Mouse (Mus musculus) liver, embryonic 13.5 days (tissue): ENCODE results near the gene 1700013H16Rik. TPM values are rescaled to one million over a fixed set of nuclear protein-coding genes. Genes with fewer than 3 reads are reported as not detected.
A peak's percentile ranks its signal among the peaks of the same experiment; 100 is the strongest.
"Not testable (repeated sequence)": the region's sequence is repeated elsewhere in the genome, so short reads cannot be mapped to it uniquely, and the experiment has no call there.

ENCODE experiments used
- ATAC-seq: fragments of 200-750 bp; cut with Nextera tagmentation; 2 replicates; pipeline ENCODE4 v1.8.0; 2017; ENCODE audit warnings: low read depth, mild to moderate bottlenecking, moderate number of reproducible peaks, moderate library complexity
- DNase-seq: peaks from one replicate; pipeline ENCODE4 v3.0.0; 2022
- H3K27ac ChIP-seq: fragments of 300-500 bp; sonication (generic); 2 replicates; pipeline ENCODE4 v1.5.1; 2015; ENCODE audit warnings: moderate library complexity, mild to moderate bottlenecking, inconsistent platforms
- H3K27me3 ChIP-seq: fragments of 300-500 bp; sonication (generic); 2 replicates; pipeline ENCODE4 v1.6.1; 2015; ENCODE audit warnings: mild to moderate bottlenecking, inconsistent platforms
- H3K36me3 ChIP-seq: fragments of 300-500 bp; sonication (generic); 2 replicates; pipeline ENCODE4 v1.6.1; 2015; ENCODE audit warnings: mild to moderate bottlenecking, inconsistent platforms
- H3K4me1 ChIP-seq: fragments of 300-500 bp; sonication (generic); replicated peaks from 2 replicates; pipeline ENCODE4 v1.6.1; 2015; ENCODE audit warnings: inconsistent platforms
- H3K4me2 ChIP-seq: fragments of 300-500 bp; sonication (generic); 2 replicates; pipeline ENCODE4 v1.6.1; 2015; ENCODE audit warnings: inconsistent platforms, mild to moderate bottlenecking, moderate library complexity
- H3K4me3 ChIP-seq: fragments of 300-500 bp; sonication (generic); replicated peaks from 2 replicates; pipeline ENCODE4 v1.5.1; 2015; ENCODE audit warnings: mild to moderate bottlenecking, inconsistent platforms
- H3K9ac ChIP-seq: fragments of 300-500 bp; sonication (generic); 2 replicates; pipeline ENCODE4 v1.6.1; 2015; ENCODE audit warnings: mild to moderate bottlenecking, inconsistent platforms
- H3K9me3 ChIP-seq: fragments of 300-500 bp; sonication (generic); replicated peaks from 2 replicates; pipeline ENCODE4 v1.6.1; 2016; ENCODE audit warnings: inconsistent platforms
- WGBS: fragments of 180-500 bp; shearing (Covaris S2); methylation state at CpG from one replicate; pipeline ENCODE4 v1.1.7; 2015; ENCODE audit not compliant: insufficient replicate concordance; 5-methylcytosine and 5-hydroxymethylcytosine counted together
- polyA plus RNA-seq: library from polyadenylated mRNA; unstranded; fragments of >200 nt; fragmentation: Nextera tagmentation; extraction: Ambion mirVana; gene quantifications from 2 replicates; pipeline ENCODE4 v1.2.1, GENCODE M21; 2015

The 1700013H16Rik gene
- not detected in 2 replicates for polyA plus RNA-seq

DNA sequence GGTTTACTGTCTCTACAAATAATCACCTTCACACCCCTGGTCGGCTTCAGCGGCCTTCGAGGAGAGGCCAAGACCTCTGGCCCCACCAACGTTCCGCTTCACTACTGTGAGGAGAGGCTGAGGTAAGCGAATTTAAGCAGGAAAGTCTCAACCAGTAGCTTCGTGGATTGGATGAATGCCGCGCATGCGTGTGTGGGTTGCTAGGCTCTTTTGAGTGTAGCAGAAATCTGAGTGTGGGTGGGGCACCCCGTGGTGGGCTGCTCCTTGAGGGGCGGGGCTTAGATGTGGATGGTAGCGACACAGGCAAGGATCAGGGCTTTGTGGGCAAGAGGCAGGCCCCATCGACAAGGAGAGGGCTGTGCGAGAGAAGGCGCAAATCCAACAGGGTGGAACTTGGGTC, at the start of gene 1700013H16Rik:
Gene 1700013H16Rik, minus strand, starts transcription at position 96 of the 400 bp plus-strand sequence.
- H3K27ac ChIP-seq, result no peak within 1 kb of the TSS
- H3K4me1 ChIP-seq, result no peaks in the 10 kb centered on the region
- no peaks in the 10 kb centered on the region for H3K36me3 ChIP-seq
- no peaks in the 10 kb centered on the region for H3K27me3 ChIP-seq
- DNase-seq, result no peak
- no peak within 1 kb of the TSS for H3K4me2 ChIP-seq
- H3K9ac ChIP-seq, result no peak within 1 kb of the TSS
- no peak within 1 kb of the TSS for H3K4me3 ChIP-seq
- no peak for ATAC-seq
- no peaks in the 10 kb centered on the region; the same call in 1 of the 2 replicates for H3K9me3 ChIP-seq
- 81% methylated on average over 16 of the region's 16 CpGs for WGBS

DNA sequence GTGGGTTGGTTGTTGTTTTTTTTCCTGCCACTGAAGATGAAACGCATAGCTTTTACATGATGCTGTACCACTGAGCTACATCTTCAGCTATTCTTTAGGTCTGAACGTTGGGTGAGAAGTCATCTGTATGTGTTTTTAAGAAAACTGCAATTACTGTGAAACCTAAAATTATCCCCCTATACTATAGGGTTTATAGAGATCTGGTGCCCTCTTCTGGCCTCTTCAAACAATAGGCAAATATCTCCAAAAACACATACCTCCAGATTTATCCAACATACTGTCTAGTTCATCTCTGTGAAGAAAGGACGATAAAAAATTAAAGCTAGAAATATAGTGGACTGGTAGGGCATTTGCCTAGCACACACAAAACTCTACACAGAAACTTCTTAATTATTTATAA, 41.4 kb upstream of the 1700013H16Rik start:
- Histone ChIP-seq H3K4me2 (no peak overlapping the region), H3K36me3 (no peaks in the 10 kb centered on the region), H3K4me1 (no peaks in the 10 kb centered on the region), H3K9me3 (no peaks in the 10 kb centered on the region), H3K9ac (no peak overlapping the region), H3K27me3 (no peaks in the 10 kb centered on the region), H3K4me3 (no peak overlapping the region), H3K27ac (no peak overlapping the region)
- no peak for ATAC-seq
- no peak for DNase-seq
- WGBS, result 25% methylated on average over 3 of the region's 3 CpGs

DNA sequence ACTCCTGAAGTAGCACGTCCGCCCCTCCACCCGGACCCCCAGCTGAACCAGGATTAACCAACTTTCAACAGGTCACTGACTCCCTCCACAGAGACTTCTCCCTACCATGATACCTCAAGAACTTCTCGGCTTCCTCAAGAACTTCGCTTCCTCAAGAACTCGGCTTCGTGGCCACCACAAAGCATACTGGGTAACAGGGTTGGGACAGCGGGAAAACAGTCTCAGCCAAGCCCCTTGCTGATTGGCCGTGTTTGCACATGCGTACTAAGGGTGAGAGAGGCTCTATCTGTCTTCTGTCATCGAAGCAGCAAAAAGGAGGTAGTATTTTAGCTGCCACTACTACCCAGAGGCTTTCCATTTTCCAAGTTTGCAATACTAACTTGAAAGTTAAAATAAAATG, 39.9 kb upstream of the 1700013H16Rik start, which contains the start of gene Xlr:
Gene Xlr, minus strand, starts transcription at position 188 of the 400 bp plus-strand sequence.
- not testable (repeated sequence) for H3K9ac ChIP-seq, H3K36me3 ChIP-seq, H3K4me2 ChIP-seq, H3K9me3 ChIP-seq, ATAC-seq, DNase-seq, H3K4me1 ChIP-seq, H3K4me3 ChIP-seq, H3K27me3 ChIP-seq, H3K27ac ChIP-seq
- WGBS, result 57% methylated on average over 11 of the region's 11 CpGs

DNA sequence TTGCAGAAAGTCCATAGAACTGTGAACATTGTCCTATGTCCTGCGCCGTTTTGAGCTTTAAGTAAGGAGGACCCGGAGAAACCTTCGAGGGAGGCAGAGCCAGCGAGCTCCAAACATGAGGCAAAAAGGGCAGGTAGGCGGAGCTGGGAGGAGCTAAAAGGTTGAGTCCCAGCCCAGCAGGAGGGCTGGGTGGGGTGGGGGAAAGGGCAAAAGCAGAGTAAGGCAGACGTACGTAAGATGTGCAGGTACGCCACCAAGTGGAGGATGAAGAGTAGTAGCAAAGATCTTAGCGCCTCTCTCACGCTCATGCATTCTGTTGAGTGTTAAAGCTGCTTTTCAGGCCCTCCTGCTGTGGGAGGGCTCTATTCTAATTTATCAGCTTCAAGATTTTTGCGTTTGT, 18.6 kb upstream of the 1700013H16Rik start, which contains the start of gene Zfp36l3:
Gene Zfp36l3, minus strand, starts transcription at position 119 of the 400 bp plus-strand sequence.
- DNase-seq, result no peak
- H3K9ac ChIP-seq, result no peak within 1 kb of the TSS
- ATAC-seq, result no peak
- no peak within 1 kb of the TSS for H3K4me2 ChIP-seq
- no peaks in the 10 kb centered on the region for H3K27me3 ChIP-seq
- H3K36me3 ChIP-seq, result no peaks in the 10 kb centered on the region
- H3K4me3 ChIP-seq, result no peak within 1 kb of the TSS
- no peaks in the 10 kb centered on the region for H3K4me1 ChIP-seq
- H3K9me3 ChIP-seq, result peaks cover 4% of the 10 kb centered on the region; the same call in 1 of the 2 replicates
- WGBS, result 75% methylated on average over 12 of the region's 12 CpGs
- H3K27ac ChIP-seq, result no peak within 1 kb of the TSS

DNA sequence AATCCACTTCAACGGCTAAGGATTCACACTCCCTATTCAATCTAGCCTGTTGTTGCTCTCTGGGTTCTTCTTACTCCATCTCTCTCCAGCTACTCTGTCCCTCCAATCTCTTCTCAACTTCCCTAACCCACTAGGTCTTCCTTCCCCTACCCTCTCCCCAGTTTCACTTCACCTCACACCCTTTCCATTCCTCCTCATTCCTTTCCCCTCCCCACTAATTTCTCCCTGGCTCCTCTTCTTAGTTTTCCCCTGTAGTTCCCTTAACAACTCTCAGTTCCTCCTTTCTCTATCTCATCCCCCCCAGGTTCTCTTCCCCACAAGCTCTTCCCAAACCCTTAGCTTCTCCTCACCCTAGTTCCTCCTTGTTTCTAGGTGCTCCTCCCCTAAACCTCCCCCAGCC, 4.8 kb downstream of the 1700013H16Rik start:
- H3K4me2 ChIP-seq, result no peak overlapping the region
- no peaks in the 10 kb centered on the region; the same call in 1 of the 2 replicates for H3K9me3 ChIP-seq
- no peak overlapping the region for H3K4me3 ChIP-seq
- H3K4me1 ChIP-seq, result no peaks in the 10 kb centered on the region
- WGBS, result 48% methylated on average over 1 of the region's 1 CpGs
- DNase-seq (no peak), ATAC-seq (no peak)
- no peak overlapping the region for H3K9ac ChIP-seq
- no peaks in the 10 kb centered on the region for H3K27me3 ChIP-seq
- no peak overlapping the region for H3K27ac ChIP-seq
- no peaks in the 10 kb centered on the region for H3K36me3 ChIP-seq

DNA sequence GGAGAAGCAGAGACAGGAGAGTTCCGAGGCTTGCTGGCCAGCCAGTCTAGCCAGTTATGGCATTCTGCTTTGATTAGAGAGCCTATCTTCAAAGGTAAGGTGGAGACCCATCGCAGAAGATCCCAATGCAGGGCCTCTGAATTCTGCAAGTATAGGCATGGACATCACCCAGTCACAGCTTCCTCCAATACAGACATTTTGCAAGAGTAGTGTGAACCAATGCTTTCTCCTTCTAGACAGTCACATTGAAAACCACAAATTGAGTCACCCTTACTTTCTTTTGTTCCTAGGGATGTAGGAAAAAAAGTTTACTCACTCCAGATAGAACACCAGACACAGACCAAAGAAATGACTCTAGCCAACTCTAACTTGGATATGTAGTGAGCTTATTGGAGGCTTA, 28.7 kb downstream of the 1700013H16Rik start:
- Histone ChIP-seq H3K4me3 (no peak overlapping the region), H3K27me3 (no peaks in the 10 kb centered on the region), H3K27ac (no peak overlapping the region), H3K36me3 (no peaks in the 10 kb centered on the region), H3K9me3 (no peaks in the 10 kb centered on the region), H3K9ac (no peak overlapping the region), H3K4me1 (no peaks in the 10 kb centered on the region), H3K4me2 (no peak overlapping the region)
- 67% methylated on average over 2 of the region's 2 CpGs for WGBS
- no peak for ATAC-seq
- no peak for DNase-seq

DNA sequence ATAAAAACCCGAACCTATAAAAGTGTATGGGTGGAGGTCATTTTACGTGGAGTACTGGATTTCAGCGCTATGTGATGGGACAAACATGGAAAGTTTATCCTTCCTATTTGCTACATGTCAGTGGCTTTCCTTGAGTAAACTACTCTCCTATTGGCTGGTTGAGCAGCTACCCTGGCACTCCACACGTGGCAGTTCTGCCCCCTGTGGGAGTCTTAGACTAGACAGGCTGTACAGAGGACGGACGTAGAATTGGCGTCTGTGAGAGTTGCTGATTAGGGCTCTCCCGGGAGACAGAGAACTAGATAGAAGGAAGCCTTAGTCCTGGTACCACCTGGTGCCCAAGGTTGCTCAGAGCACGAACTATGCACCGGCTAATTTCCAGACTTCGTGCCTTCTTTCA, 33.0 kb downstream of the 1700013H16Rik start, which contains the start of gene 4930502E18Rik:
Gene 4930502E18Rik, plus strand, starts transcription at position 231 of the 400 bp plus-strand sequence.
- H3K4me3 ChIP-seq, result no peak within 1 kb of the TSS
- WGBS, result 67% methylated on average over 11 of the region's 11 CpGs
- no peaks in the 10 kb centered on the region for H3K9me3 ChIP-seq
- ATAC-seq (no peak), DNase-seq (no peak)
- no peaks in the 10 kb centered on the region for H3K36me3 ChIP-seq
- H3K9ac ChIP-seq, result no peak within 1 kb of the TSS
- no peak within 1 kb of the TSS for H3K27ac ChIP-seq
- H3K27me3 ChIP-seq, result no peaks in the 10 kb centered on the region
- no peaks in the 10 kb centered on the region for H3K4me1 ChIP-seq
- H3K4me2 ChIP-seq, result no peak within 1 kb of the TSS

DNA sequence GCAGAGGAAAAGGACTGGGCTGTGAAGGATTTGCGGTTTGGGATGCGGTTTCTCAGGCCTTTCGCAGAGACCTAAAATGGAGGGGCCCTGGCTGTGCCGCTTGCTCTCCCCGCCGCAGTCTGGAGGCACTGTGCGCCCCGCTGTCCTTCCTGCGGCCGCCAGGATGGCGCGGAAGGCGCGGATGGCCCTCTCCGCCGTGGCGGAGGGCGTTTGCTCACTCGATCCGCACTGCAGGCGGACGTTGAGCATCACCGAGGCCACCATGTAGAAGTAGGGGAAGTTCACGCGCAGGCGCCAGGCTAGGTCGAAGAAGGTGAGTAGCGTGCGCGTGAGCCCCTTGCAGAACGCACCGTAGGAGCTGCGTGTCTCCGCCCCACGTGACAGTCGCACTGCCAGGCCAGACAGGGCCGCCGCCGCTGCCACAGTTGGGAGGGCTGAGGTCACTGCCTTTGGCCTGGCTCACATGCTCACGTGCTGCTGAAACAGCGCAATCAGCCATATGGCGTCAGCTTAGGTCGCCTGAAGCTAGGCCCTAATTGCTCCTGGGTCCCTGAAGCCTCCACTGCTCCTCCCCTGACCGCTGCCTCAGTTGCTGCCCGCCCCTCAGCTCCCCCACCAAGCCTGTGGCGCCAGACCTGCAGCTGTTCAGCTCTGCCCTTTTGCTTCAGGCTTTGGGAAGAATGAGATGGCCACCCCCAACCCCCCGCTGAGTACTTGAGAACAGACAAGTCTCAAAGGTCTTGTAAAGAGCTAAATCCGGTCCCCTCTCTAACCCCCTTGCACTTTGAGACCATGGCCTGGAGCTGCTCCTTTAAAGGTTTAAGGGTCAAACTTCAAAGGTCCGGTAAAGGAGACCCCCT, 41.1 kb downstream of the 1700013H16Rik start:
- H3K27ac ChIP-seq, result no peak overlapping the region
- no peak for ATAC-seq
- DNase-seq, result peak; percentile 0
- H3K4me3 ChIP-seq, result no peak overlapping the region
- peak overlapping the region; percentile 39 for H3K4me2 ChIP-seq
- 27% methylated on average over 43 of the region's 49 CpGs for WGBS
- H3K36me3 ChIP-seq, result no peaks in the 10 kb centered on the region
- no peak overlapping the region for H3K9ac ChIP-seq
- no peaks in the 10 kb centered on the region for H3K9me3 ChIP-seq
- no peaks in the 10 kb centered on the region for H3K4me1 ChIP-seq
- H3K27me3 ChIP-seq, result no peaks in the 10 kb centered on the region

DNA sequence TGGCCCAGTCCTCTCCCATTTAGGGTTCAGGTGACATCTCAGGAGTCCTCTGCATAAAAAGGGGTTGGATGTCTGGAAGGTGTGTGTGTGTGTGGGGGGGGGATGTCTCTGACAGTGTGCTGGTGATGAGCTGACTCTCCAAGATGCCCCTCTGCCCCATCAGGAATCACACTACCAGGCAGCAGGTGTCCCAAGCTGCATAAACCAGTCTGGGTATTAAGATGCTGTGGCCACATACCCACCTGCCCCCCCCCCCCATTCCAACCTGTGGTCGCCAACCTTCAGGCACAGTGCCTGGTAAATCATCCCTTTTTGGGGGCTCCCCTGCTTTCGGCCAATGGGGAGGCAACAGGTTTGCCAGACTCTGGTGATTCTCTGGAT, 41.7 kb downstream of the 1700013H16Rik start:
- WGBS, result 33% methylated on average over 2 of the region's 2 CpGs
- Histone ChIP-seq H3K4me2 (peak overlapping the region; percentile 39), H3K27me3 (no peaks in the 10 kb centered on the region), H3K9ac (no peak overlapping the region), H3K36me3 (no peaks in the 10 kb centered on the region), H3K4me3 (no peak overlapping the region), H3K9me3 (no peaks in the 10 kb centered on the region), H3K27ac (no peak overlapping the region), H3K4me1 (no peaks in the 10 kb centered on the region)
- ATAC-seq, result no peak
- DNase-seq, result no peak

GRCm38 (mm10) chrX:53702673-53703072, 55.0 kb downstream of the 1700013H16Rik start:
- Histone ChIP-seq H3K27ac (no peak overlapping the region), H3K4me2 (no peak overlapping the region), H3K4me1 (no peaks in the 10 kb centered on the region), H3K9ac (no peak overlapping the region), H3K36me3 (no peaks in the 10 kb centered on the region), H3K9me3 (no peaks in the 10 kb centered on the region), H3K27me3 (no peaks in the 10 kb centered on the region), H3K4me3 (no peak overlapping the region)
- no peak for ATAC-seq
- 74% methylated on average over 3 of the region's 3 CpGs for WGBS
- no peak for DNase-seq

GRCm38 (mm10) chrX:53699225-53699624, 58.4 kb downstream of the 1700013H16Rik start:
- ATAC-seq, result no peak
- Histone ChIP-seq H3K27ac (no peak overlapping the region), H3K27me3 (no peaks in the 10 kb centered on the region), H3K9me3 (no peaks in the 10 kb centered on the region), H3K36me3 (no peaks in the 10 kb centered on the region), H3K9ac (no peak overlapping the region), H3K4me3 (no peak overlapping the region), H3K4me1 (no peaks in the 10 kb centered on the region), H3K4me2 (no peak overlapping the region)
- DNase-seq, result no peak
- WGBS, result 83% methylated on average over 2 of the region's 2 CpGs
